Mouse (Mus musculus): Measurements from ENCODE around the gene Crtc2. TPM values are rescaled to one million over a fixed set of nuclear protein-coding genes. Genes with fewer than 3 reads are reported as not detected.
"Not testable (repeated sequence)": the region's sequence is repeated elsewhere in the genome, so short reads cannot be mapped to it uniquely, and the experiment has no call there.

The Crtc2 gene
- total RNA-seq, 2 experiments from 2014 or later, result 26.4 to 31.2 TPM

DNA sequence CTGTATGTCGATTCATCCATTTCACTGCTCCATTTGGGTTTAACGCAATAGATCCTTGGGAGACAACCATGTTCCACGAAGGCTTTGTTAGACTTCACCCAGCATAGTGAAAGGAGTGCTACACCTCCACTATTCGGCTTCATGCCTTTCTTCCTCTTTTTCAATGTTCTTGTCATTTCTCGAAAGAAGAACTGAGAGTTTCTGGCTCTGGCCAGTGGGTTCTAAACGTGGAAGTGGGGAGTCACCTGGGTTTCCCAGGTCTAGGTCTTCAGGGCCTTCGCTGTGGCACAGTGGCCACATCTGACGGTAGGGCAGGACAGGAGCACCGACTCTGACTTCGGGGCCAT lies 10.7 kb downstream of the Crtc2 start:
- intact Hi-C loops (cut with DNase I), result loop anchor here (5.0 kb wide), 2 partner anchors 88 to 108 kb away; no protein-coding TSS in a partner anchor
- no peak for DNase-seq (ENCODE audit: extremely low spot score in 1 of 2, low spot score in 2 of 2)

- DNase-seq (ENCODE audit: extremely low spot score in 1 of 2, low spot score in 2 of 2), result peak; percentile 74 to 95
- intact Hi-C loops (cut with DNase I), result loop anchor here (5.0 kb wide), 2 partner anchors 87 to 107 kb away; no protein-coding TSS in a partner anchor
These were observed 11.3 kb downstream of the Crtc2 start, which contains the start of gene Dennd4b for GRCm38 (mm10) chr3:90265034-90265931. Gene Dennd4b, plus strand, starts transcription at chr3:90265185.

- intact Hi-C loops (cut with DNase I), result loop anchor here (5.0 kb wide), 2 partner anchors 86 to 106 kb away; no protein-coding TSS in a partner anchor
- no peak for DNase-seq (ENCODE audit: extremely low spot score in 1 of 2, low spot score in 2 of 2)
These were observed 12.2 kb downstream of the Crtc2 start for GRCm38 (mm10) chr3:90265932-90266741.

- intact Hi-C loops (cut with DNase I), result loop anchor here (5.0 kb wide), 2 partner anchors 85 to 105 kb away; no protein-coding TSS in a partner anchor
- no peak for DNase-seq (ENCODE audit: extremely low spot score in 1 of 2, low spot score in 2 of 2)
These were observed 13.2 kb downstream of the Crtc2 start for GRCm38 (mm10) chr3:90266901-90267775.

- intact Hi-C loops (cut with DNase I), result loop anchor here (5.0 kb wide), 2 partner anchors 84 to 104 kb away; no protein-coding TSS in a partner anchor
- DNase-seq (ENCODE audit: extremely low spot score in 1 of 2, low spot score in 2 of 2), result no peak
These were observed 14.2 kb downstream of the Crtc2 start for GRCm38 (mm10) chr3:90268190-90268589.

DNA sequence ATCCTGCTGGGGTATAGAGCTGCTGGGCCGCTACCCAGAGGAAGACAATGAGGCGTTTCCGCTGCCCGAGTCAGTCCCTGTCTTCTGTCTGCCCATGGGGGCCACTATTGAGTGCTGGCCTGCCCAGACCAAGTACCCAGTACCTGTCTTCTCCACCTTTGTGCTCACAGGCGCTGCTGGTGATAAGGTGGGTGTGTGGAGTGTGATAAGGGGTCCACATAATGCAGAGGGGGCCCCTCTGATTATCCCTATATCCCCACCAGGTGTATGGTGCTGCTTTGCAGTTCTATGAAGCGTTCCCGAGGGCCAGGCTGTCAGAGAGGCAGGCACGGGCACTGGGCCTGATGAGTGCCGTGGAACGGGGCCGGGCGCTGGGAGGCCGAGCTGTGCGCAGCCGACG lies 15.0 kb downstream of the Crtc2 start:
- intact Hi-C loops (cut with DNase I), result loop anchor here (5.0 kb wide), 2 partner anchors 83 to 103 kb away; no protein-coding TSS in a partner anchor
- DNase-seq (ENCODE audit: extremely low spot score in 1 of 2, low spot score in 2 of 2), result no peak

- intact Hi-C loops (cut with DNase I), result no loop called here
- DNase-seq (ENCODE audit: extremely low spot score in 1 of 2, low spot score in 2 of 2), result no peak
These were observed 16.8 kb downstream of the Crtc2 start for GRCm38 (mm10) chr3:90270784-90271183.

DNA sequence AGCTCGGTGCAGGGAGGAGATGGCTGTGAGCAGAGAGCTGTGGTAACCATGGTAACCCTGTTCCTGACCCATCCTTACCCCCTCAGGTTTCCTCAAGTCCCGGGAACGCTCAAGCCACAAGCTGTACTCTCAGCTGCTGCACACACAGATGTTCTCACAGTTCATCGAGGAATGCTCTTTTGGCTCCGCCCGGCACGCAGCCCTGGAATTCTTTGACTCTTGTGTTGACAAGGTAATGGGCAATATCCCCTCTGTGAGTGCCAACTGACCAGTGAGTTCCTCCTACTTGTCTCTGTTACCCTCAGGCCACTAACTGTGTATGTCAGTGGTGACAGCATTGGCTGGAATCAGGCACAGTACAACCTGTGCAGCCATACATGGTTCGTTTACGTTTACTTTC lies 18.2 kb downstream of the Crtc2 start:
- DNase-seq (ENCODE audit: extremely low spot score in 1 of 2, low spot score in 2 of 2), result no peak
- intact Hi-C loops (cut with DNase I), result no loop called here

- DNase-seq (ENCODE audit: extremely low spot score in 1 of 2, low spot score in 2 of 2), result no peak
- intact Hi-C loops (cut with DNase I), result no loop called here
These were observed 19.9 kb downstream of the Crtc2 start for GRCm38 (mm10) chr3:90273855-90274254.

DNA sequence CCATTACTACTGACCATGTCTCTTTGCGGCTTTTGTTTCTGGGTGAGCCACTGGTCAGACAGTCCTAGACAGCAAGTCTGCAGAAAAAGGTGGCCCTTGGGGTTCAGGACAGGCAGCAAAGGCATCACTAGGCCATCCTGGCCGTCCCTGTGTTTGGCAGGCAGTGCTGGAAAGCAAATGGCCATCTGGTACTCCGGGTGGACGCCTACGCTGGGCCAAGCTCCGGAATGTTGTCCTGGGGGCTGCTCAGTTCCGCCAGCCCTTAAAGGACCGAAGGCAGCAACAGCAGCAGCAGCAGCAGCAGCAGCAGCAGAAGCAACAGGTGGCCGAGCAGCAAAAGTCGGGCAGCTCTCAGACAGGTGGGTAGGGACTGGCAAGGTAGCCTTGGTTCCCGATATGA lies 21.3 kb downstream of the Crtc2 start:
- intact Hi-C loops (cut with DNase I), result no loop called here
- DNase-seq (ENCODE audit: extremely low spot score in 1 of 2, low spot score in 2 of 2), result no peak

DNA sequence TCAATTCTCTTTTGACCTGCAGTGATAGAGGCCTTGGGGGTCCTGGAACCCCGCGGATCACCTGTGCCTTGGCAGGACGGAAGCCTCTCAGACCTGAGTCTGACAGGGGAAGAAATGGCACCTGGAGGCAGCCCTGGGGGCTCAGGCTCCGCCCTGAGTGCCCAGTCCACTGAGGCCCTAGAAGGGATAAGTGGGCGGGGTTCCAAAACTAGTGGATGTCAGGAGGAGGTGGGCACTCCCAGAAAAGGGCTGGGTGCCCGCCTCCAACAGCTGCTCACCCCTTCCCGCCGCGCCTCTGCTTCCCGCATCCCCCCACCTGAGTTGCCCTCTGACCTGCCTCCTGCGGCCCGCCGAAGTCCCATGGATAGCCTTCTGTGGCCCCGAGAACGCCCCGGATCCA lies 22.9 kb downstream of the Crtc2 start:
- no peak for DNase-seq (ENCODE audit: extremely low spot score in 1 of 2, low spot score in 2 of 2)
- intact Hi-C loops (cut with DNase I), result no loop called here

DNA sequence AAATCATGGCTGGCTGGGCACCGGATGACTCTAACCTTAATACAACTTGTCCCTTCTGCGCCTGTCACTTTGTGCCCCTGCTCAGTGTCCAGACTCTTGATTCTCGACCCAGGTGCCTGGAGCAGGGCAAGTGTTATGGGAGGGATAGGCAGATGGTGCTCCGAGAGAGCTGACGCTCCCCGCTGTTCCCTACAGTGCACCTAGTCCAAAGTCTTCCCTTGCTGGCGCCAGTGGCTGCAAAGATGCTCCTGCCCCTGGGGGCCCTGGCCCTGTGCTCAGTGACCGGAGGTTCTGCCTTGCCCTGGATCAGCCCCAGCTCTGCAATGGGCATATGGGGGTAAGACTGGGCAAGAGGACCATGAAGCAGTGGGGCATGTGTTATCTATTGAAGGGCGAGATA lies 23.8 kb downstream of the Crtc2 start:
- intact Hi-C loops (cut with DNase I), result no loop called here
- no peak for DNase-seq (ENCODE audit: extremely low spot score in 1 of 2, low spot score in 2 of 2)

DNA sequence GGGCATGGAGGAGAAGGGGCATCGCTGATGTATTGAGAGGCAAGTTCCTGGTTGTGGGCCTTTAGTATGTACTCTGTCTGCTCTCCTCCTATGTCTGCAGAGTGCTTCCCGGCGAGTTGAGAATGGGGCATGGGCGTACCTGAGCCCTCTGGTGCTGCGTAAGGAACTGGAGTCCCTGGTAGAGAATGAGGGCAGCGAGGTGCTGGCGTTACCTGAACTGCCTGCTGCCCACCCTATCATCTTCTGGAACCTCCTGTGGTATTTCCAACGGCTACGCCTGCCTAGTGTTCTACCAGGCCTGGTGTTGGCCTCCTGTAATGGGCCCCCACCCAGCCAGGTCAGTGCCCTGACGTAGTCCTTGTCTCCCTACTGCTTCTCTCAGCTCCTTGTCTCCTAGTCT lies 24.2 kb downstream of the Crtc2 start:
- no peak for DNase-seq (ENCODE audit: extremely low spot score in 1 of 2, low spot score in 2 of 2)
- intact Hi-C loops (cut with DNase I), result no loop called here

GRCm38 (mm10) chr3:90279216-90279615 lies 25.3 kb downstream of the Crtc2 start:
- intact Hi-C loops (cut with DNase I), result no loop called here
- no peak for DNase-seq (ENCODE audit: extremely low spot score in 1 of 2, low spot score in 2 of 2)

DNA sequence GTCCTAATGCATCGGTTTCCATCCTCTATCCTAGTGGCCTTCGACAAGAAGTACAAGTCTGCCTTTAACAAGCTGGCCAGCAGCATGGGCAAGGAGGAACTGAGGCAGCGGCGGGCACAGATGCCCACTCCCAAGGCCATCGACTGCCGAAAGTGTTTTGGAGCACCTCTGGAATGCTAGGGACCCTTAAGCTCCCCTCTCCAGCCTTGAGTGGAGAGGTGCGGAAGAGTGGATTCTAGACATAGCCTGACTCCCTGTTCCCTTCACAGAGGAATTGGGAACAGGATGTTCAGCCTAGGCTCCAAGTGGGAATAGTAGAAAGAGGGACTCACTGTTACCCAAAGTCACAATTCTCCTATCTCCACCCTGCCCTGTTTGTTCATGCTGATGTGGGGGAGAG lies 25.8 kb downstream of the Crtc2 start:
- intact Hi-C loops (cut with DNase I), result no loop called here
- no peak for DNase-seq (ENCODE audit: extremely low spot score in 1 of 2, low spot score in 2 of 2)

DNA sequence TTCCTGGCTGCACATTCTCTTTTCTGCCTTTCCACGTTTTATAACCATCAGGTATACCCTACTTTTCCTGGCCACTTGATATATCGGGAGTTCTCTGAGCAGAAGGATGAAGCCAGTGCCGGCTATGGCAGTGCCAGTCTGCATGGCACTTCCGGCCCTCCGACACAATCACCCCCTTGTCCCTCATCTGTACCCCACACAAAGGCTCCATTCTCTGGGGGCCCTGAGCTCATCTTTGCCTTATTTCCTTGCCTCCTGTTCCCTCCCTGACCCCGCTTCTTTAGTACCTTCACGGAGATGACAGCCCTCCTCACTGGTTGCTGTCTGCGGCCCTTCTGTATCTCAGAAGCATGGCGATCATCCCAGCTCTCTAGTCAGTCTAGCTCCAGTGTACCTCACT lies 26.7 kb downstream of the Crtc2 start:
- intact Hi-C loops (cut with DNase I), result no loop called here
- DNase-seq (ENCODE audit: extremely low spot score in 1 of 2, low spot score in 2 of 2), result no peak

DNA sequence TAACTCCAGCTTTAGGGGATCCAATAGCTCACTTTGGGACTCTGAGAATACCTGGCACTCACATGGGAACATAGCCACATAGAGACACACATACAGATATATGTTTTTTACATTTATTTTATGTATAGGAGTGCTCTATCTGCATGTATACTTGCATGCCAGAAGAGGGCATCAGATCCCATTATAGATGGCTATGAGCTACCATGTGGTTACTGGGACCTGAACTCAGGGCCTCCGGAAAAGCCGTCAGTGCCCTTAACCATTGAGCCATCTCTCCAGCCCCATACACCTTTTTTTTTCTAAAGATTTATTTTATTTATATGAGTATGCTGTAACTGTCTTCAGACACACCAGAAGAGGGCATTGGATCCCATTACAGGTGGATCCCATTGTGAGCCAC lies 30.2 kb downstream of the Crtc2 start:
- intact Hi-C loops (cut with DNase I), result no loop called here
- DNase-seq (ENCODE audit: extremely low spot score in 1 of 2, low spot score in 2 of 2), result no peak

- DNase-seq (ENCODE audit: extremely low spot score in 1 of 2, low spot score in 2 of 2); intact Hi-C loops (cut with DNase I): not testable (repeated sequence)
These were observed 35.4 kb downstream of the Crtc2 start for GRCm38 (mm10) chr3:90289403-90289802.

GRCm38 (mm10) chr3:90290602-90291001 lies 36.6 kb downstream of the Crtc2 start:
- intact Hi-C loops (cut with DNase I), result loop anchor here (5.0 kb wide), 1 partner anchor 82 kb away; no protein-coding TSS in a partner anchor
- no peak for DNase-seq (ENCODE audit: extremely low spot score in 1 of 2, low spot score in 2 of 2)

Measured in left cerebral cortex, postnatal 10 days (tissue).